Mouse (Mus musculus): ENCODE results near the gene Cmtm8. TPM values are rescaled to one million over a fixed set of nuclear protein-coding genes. Genes with fewer than 3 reads are reported as not detected.

Gene Cmtm8
- polyA plus RNA-seq, 1 experiment = not detected

DNA sequence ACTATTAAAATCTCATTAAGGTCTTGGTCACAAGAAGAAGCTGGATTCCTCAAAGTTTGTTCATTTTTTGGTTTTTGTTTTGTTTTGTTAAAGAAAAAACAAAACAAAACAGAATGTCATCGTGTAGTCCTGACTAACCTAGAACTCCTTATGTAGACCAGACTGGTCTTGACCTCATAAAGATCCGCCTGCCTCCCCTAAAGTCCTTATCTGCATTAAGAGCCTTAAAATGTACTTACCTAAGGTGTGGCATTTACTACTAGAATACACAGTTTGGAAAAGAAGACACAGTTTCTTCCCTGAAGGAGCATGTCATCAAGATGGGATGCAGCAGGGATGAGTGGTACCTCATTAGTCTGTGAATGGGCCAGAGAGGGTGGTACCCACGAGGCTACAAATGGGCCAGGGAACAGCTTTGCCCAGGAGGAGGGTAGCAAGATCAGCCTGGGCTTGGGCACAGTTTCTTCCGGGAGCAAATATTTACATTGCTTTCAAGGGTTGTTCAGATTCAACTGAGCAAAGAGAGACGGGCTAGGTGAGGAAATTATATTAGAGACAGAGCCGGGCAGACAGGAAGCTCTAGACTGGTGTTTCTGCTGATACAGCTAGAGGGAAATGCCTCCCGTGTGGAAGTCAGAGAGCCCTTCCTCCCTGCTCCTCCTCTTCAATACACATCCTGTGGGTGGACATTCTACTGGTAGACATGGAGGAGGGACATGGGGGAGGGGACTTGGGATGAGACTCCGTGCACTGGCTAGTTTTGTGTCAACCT is 7.6 kb upstream of the Cmtm8 start:
- Histone ChIP-seq H3K4me3 (ENCODE audit: insufficient read depth, poor library complexity, severe bottlenecking) (no peak overlapping the region), H3K36me3 (ENCODE audit: control insufficient read depth, insufficient read depth) (no peaks in the 10 kb centered on the region), H3K79me3 (ENCODE audit: low read depth) (no peaks in the 10 kb centered on the region), H3ac (ENCODE audit: control insufficient read depth, insufficient read length, low read depth) (no peak overlapping the region), H3K79me2 (ENCODE audit: control insufficient read depth, insufficient read depth) (no peaks in the 10 kb centered on the region), H3K27me3 (ENCODE audit: control insufficient read depth, insufficient read depth, insufficient read length) (peaks cover 14% of the 10 kb centered on the region)
- TF ChIP-seq USF1 (IDR thresholded peaks at IDR 0.05; ENCODE audit: low read depth) (no peak), MYOD1 (IDR thresholded peaks at IDR 0.05; ENCODE audit: control insufficient read depth, insufficient read length, low read depth) (no peak)

DNA sequence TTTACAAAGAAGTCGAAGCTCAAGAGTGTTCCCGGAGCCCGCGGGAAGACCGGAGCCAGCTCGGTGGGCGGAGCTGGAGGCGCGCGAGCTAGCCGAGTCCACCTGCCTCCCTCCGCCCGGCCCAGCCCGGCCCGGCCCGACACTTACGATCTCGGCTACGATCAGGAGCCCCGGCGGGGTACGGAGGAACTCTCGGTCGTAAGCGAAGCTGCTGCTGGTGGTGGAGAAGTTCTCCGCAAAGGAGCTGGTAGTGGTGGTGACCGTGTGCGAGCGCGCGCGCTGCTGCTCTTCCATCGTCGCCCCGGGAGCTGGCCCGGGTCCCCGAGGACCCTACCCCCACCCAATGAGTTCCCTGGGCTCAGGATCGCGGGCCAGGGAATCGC is 331 bp downstream of the Cmtm8 start:
- Histone ChIP-seq H3K79me3 (ENCODE audit: low read depth) (no peaks in the 10 kb centered on the region), H3K79me2 (ENCODE audit: control insufficient read depth, insufficient read depth) (no peaks in the 10 kb centered on the region), H3ac (ENCODE audit: control insufficient read depth, insufficient read length, low read depth) (no peak overlapping the region), H3K4me3 (ENCODE audit: insufficient read depth, poor library complexity, severe bottlenecking) (no peak overlapping the region), H3K36me3 (ENCODE audit: control insufficient read depth, insufficient read depth) (no peaks in the 10 kb centered on the region), H3K27me3 (ENCODE audit: control insufficient read depth, insufficient read depth, insufficient read length) (peaks cover 12% of the 10 kb centered on the region)
- TF ChIP-seq MYOD1 (IDR thresholded peaks at IDR 0.05; ENCODE audit: control insufficient read depth, insufficient read length, low read depth) = no peak
- TF ChIP-seq MAX (IDR thresholded peaks at IDR 0.05) = no peak
- TF ChIP-seq FOSL1 (IDR thresholded peaks at IDR 0.05; ENCODE audit: insufficient read depth, low read length, poor library complexity, severe bottlenecking) = no peak
- no peak for TF ChIP-seq CEBPB (IDR thresholded peaks at IDR 0.05; ENCODE audit: low read depth)
- TF ChIP-seq MYOG (IDR thresholded peaks at IDR 0.05; ENCODE audit: control insufficient read depth, extremely low read depth, insufficient read length) = no peak
- TF ChIP-seq USF1 (IDR thresholded peaks at IDR 0.05; ENCODE audit: low read depth) = no peak
- TF ChIP-seq CTCF (IDR thresholded peaks at IDR 0.05; ENCODE audit: control insufficient read depth, insufficient read depth, insufficient read length) = no peak

DNA sequence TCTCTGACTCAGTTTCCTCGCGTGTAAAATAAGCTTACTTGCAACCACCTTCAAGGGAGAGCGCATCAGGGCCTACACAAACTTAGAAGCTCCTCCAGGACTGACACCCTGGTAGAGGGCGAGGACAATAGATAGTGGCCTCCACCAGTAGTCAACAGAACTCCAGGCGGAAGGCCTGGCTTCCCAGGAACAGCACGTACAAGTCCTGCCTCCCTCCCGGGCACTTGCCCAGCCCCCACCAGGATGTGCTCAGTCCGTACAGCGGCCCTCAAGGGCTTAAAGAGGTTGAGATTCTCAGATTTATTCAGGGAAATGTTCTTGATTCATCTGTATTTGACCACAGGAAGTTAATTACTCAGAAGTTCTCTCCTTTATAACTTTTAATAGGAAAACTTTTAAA is 1.1 kb downstream of the Cmtm8 start:
- H3K4me3 ChIP-seq (ENCODE audit: insufficient read depth, poor library complexity, severe bottlenecking) = no peak overlapping the region

DNA sequence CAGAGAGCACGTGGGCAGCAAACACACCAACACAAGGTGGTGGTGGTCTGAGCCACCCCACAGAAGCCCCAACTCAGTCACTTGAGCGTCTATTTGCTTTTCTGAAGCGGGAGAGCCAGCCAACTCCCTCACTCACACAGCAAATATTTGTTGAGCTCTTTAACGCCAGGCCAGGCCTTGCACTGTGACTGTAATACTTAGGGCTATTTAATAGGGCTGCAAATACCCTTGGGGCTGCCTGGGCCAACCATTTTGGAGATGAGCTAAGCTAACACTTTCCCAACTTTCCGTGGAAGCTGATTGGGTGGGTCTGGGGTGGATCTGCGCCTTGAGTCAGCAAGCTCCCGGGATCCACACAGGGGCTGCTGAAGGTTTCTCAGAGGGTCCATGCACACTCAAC is 1.7 kb downstream of the Cmtm8 start:
- no peaks in the 10 kb centered on the region for H3K36me3 ChIP-seq (ENCODE audit: control insufficient read depth, insufficient read depth)
- TF ChIP-seq MYOD1 (IDR thresholded peaks at IDR 0.05; ENCODE audit: control insufficient read depth, insufficient read length, low read depth) (no peak), CEBPB (IDR thresholded peaks at IDR 0.05; ENCODE audit: low read depth) (no peak), CTCF (IDR thresholded peaks at IDR 0.05; ENCODE audit: control insufficient read depth, insufficient read depth, insufficient read length) (no peak), MYOG (IDR thresholded peaks at IDR 0.05; ENCODE audit: control insufficient read depth, extremely low read depth, insufficient read length) (no peak), MAX (IDR thresholded peaks at IDR 0.05) (no peak), FOSL1 (IDR thresholded peaks at IDR 0.05; ENCODE audit: insufficient read depth, low read length, poor library complexity, severe bottlenecking) (no peak), USF1 (IDR thresholded peaks at IDR 0.05; ENCODE audit: low read depth) (no peak)
- peaks cover 18% of the 10 kb centered on the region for H3K27me3 ChIP-seq (ENCODE audit: control insufficient read depth, insufficient read depth, insufficient read length)
- H3K79me3 ChIP-seq (ENCODE audit: low read depth) = no peaks in the 10 kb centered on the region
- no peak overlapping the region for H3ac ChIP-seq (ENCODE audit: control insufficient read depth, insufficient read length, low read depth)
- H3K79me2 ChIP-seq (ENCODE audit: control insufficient read depth, insufficient read depth) = no peaks in the 10 kb centered on the region
- no peak overlapping the region for H3K4me3 ChIP-seq (ENCODE audit: insufficient read depth, poor library complexity, severe bottlenecking)

More for the DNA sequence above, 1.1 kb downstream of the Cmtm8 start:
- H3K27me3 ChIP-seq (ENCODE audit: control insufficient read depth, insufficient read depth, insufficient read length) = peaks cover 14% of the 10 kb centered on the region
- H3ac ChIP-seq (ENCODE audit: control insufficient read depth, insufficient read length, low read depth) = no peak overlapping the region
- no peak for TF ChIP-seq CTCF (IDR thresholded peaks at IDR 0.05; ENCODE audit: control insufficient read depth, insufficient read depth, insufficient read length)
- no peak for TF ChIP-seq CEBPB (IDR thresholded peaks at IDR 0.05; ENCODE audit: low read depth)
- TF ChIP-seq MYOD1 (IDR thresholded peaks at IDR 0.05; ENCODE audit: control insufficient read depth, insufficient read length, low read depth) = no peak
- TF ChIP-seq USF1 (IDR thresholded peaks at IDR 0.05; ENCODE audit: low read depth) = no peak
- no peak for TF ChIP-seq FOSL1 (IDR thresholded peaks at IDR 0.05; ENCODE audit: insufficient read depth, low read length, poor library complexity, severe bottlenecking)
- no peak for TF ChIP-seq MAX (IDR thresholded peaks at IDR 0.05)
- no peak for TF ChIP-seq MYOG (IDR thresholded peaks at IDR 0.05; ENCODE audit: control insufficient read depth, extremely low read depth, insufficient read length)
- no peaks in the 10 kb centered on the region for H3K79me3 ChIP-seq (ENCODE audit: low read depth)
- no peaks in the 10 kb centered on the region for H3K79me2 ChIP-seq (ENCODE audit: control insufficient read depth, insufficient read depth)
- no peaks in the 10 kb centered on the region for H3K36me3 ChIP-seq (ENCODE audit: control insufficient read depth, insufficient read depth)

DNA sequence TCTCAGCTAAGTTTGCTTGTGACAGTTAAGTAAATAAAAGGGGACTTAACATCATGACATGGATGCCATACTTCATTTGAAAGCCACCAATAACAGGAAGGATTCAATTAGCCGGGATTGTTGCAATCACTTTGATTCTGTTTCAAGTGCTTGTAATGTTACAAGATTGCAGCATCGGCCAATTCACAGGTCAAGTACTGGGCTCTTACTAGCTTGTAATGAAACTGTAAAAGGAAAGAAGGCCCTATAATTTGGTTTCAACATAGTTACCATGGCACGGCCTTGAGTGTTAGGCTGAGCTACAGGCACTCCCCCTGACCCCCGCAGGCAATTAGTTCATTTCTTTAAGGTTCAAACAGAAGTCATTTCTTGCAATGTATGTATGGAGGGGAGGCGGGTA is 5.1 kb downstream of the Cmtm8 start:
- Histone ChIP-seq H3K79me2 (ENCODE audit: control insufficient read depth, insufficient read depth) (no peaks in the 10 kb centered on the region), H3ac (ENCODE audit: control insufficient read depth, insufficient read length, low read depth) (no peak overlapping the region), H3K27me3 (ENCODE audit: control insufficient read depth, insufficient read depth, insufficient read length) (peaks cover 13% of the 10 kb centered on the region), H3K79me3 (ENCODE audit: low read depth) (no peaks in the 10 kb centered on the region), H3K4me3 (ENCODE audit: insufficient read depth, poor library complexity, severe bottlenecking) (no peak overlapping the region), H3K36me3 (ENCODE audit: control insufficient read depth, insufficient read depth) (no peaks in the 10 kb centered on the region)
- TF ChIP-seq MYOG (IDR thresholded peaks at IDR 0.05; ENCODE audit: control insufficient read depth, extremely low read depth, insufficient read length) (no peak), CTCF (IDR thresholded peaks at IDR 0.05; ENCODE audit: control insufficient read depth, insufficient read depth, insufficient read length) (no peak)

- no peaks in the 10 kb centered on the region for H3K79me2 ChIP-seq (ENCODE audit: control insufficient read depth, insufficient read depth)
- H3K4me3 ChIP-seq (ENCODE audit: insufficient read depth, poor library complexity, severe bottlenecking) = no peak overlapping the region
- peaks cover 14% of the 10 kb centered on the region for H3K27me3 ChIP-seq (ENCODE audit: control insufficient read depth, insufficient read depth, insufficient read length)
- TF ChIP-seq MYOD1 (IDR thresholded peaks at IDR 0.05; ENCODE audit: control insufficient read depth, insufficient read length, low read depth) (no peak), MAX (IDR thresholded peaks at IDR 0.05) (no peak), MYOG (IDR thresholded peaks at IDR 0.05; ENCODE audit: control insufficient read depth, extremely low read depth, insufficient read length) (no peak), USF1 (IDR thresholded peaks at IDR 0.05; ENCODE audit: low read depth) (no peak), FOSL1 (IDR thresholded peaks at IDR 0.05; ENCODE audit: insufficient read depth, low read length, poor library complexity, severe bottlenecking) (no peak), CTCF (IDR thresholded peaks at IDR 0.05; ENCODE audit: control insufficient read depth, insufficient read depth, insufficient read length) (no peak), CEBPB (IDR thresholded peaks at IDR 0.05; ENCODE audit: low read depth) (no peak)
- no peak overlapping the region for H3ac ChIP-seq (ENCODE audit: control insufficient read depth, insufficient read length, low read depth)
- no peaks in the 10 kb centered on the region for H3K79me3 ChIP-seq (ENCODE audit: low read depth)
- H3K36me3 ChIP-seq (ENCODE audit: control insufficient read depth, insufficient read depth) = no peaks in the 10 kb centered on the region
These were observed 12.4 kb downstream of the Cmtm8 start for GRCm38 (mm10) chr9:114831527-114831926.
